Mouse (Mus musculus) adrenal gland, adult (tissue): Measurements from ENCODE around the gene Btbd7.

ENCODE experiments used
- DNase-seq, 2 experiments: peaks; one replicate each; pipeline ENCODE4 v3.0.0; 2022 to 2023; ENCODE audit warnings: low spot score in 1 of 2; ENCODE audit not compliant: inconsistent age in 2 of 2

Gene Btbd7

DNA sequence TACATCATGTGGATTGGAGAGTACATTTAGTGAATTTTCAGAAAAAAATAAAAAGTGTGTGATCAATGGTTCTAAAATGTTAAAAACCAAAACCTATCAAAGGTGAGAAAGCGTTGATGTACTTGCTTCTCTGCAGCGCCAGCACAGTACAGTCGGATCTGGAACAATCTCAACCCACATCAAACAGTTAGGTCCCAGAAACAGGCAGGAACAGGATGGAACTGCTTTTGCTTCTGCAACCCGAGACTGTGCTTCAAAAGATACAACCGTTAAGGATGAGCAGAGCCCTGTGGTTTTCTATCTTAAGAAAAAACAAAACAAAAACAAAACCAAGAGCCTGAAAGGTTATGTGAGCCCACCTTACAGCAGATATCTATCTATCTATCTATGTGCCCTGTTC, 95.4 kb downstream of the Btbd7 start:
- no peak for DNase-seq

DNA sequence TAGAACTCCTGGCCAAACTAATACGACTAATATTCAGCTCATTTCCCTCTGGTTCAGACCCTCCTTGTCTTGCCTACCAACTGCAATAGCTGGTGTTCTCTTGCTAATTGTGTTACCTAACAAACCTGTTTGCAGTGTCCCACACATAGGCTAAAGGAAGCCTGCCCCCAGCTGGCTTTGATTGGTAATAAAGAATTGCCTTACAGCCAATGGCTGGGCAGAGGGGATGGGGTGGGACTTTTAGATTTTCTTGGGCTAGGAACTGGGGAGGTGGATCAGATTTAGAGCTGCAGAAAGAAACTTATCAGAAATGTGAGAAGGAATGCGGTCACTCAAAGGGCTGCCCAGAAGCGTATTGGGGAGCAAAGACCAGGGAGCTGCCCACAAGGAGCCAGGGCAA, 98.8 kb downstream of the Btbd7 start:
- no peak for DNase-seq

DNA sequence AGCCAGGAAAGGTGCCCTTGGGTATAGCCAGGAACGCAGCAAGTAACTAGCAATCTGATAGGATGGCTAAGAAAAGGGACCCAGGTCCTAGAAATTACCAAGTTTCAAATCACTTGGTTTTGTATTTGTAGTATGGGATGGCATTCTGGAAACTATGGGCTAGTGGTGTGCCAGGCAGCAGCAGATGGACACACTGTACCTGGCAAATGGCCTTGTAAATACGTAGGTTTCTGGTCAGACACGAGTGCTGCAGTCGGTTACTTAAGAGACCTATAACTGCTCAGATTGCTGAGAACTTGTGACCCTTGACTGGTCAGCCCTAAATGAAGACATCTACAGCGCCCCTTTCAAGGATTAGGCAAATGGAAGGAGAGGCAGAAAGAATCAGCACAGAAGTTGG, 100.1 kb downstream of the Btbd7 start:
- DNase-seq, result no peak

DNA sequence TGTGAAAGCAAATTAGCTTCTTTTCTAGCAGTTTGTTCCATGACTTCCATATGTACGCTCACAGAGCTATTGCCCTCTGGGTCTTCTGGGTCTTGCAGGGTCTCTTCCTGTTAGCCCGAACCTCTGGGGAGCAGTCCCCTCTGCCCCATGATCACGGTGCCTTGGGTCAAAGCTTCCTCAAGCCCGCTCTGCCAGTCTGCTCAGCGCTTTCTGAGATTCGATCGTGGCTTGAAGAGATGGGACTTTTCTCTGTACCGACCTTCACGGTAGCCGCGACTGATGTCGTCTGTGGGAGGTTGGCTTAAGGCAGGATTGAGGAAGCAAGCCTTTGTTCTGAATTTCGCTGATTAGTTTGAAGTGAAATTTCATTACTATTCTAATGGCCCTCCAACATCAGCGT, 102.2 kb downstream of the Btbd7 start:
- DNase-seq, result no peak

DNA sequence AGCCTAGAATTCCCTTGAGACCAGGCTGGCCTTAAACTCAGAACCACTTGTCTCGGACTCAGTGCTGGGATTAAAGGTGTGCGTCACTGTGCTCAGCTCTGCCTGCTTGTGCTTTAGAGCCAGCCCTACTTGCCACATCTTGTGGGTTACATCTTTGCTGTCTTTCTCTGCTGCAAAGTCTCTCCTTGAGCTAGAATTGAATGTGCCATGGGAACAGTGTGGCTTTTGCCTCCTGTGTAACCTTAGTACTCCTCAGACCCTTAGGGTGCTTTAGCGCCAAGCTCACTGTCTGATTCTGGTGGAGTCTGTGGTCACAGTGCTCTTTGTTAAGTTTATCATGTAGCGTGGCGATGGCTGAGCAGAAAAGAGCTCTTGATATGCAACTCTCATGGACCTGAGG, 105.6 kb downstream of the Btbd7 start:
- no peak for DNase-seq

DNA sequence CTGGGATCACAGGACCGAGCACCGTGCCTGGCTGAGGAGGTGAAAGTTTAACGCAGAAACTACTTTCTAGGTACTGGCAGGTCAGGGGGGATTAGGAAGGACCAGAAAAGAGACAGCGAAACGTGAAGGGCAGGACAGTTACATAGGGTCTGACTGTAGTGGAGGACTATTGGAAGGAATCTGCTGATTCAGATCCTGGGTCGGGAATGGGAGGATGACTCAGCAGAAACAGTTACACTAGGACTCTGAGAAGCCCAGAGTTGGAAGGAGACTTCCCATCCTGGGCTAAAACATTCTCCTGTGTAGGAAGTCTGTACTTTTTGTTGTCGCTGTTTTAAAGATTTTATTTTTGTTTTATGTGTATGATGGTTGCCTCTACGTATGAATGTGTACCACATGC, 106.7 kb downstream of the Btbd7 start:
- no peak for DNase-seq

DNA sequence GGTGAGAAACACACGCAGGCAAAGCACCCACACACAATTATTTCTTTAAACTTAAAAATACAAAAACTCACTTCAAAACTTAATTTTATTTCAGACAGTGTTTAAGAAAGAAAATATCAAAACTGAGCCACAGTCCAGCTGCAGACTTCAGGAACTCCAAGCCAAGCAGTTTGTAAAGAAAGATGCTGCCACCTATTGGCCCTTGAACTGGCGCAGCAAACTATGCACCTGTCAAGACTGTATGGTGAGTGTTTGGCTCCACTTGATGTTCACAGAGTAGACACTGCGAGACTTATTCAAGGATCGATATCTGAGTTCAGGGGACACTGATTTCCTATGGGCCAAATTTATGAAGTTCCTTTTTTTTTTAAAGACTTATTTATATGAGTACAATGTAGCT, 109.3 kb downstream of the Btbd7 start:
- DNase-seq, result peak in 1 of 2 experiments; percentile 46

DNA sequence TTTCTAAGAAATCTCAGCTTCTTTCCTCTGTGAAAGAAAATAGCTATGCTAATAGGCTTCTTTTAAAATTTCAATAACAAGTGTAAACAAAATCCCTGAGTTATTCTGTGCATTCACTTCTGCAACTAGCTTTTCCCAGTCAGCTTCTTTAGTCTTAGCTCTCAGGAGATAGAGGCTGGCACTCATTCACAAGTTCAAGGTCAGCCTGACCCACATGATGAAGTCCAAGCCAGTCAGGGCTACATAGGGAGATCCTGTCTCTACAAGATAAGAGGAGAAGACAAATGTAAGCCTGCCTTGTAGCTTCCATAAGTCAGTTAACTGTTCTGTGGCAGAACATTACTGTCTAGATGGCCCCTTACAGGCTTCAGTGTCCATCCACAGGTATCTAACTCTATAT, 114.6 kb downstream of the Btbd7 start:
- peak; percentile 69 to 85 for DNase-seq

DNA sequence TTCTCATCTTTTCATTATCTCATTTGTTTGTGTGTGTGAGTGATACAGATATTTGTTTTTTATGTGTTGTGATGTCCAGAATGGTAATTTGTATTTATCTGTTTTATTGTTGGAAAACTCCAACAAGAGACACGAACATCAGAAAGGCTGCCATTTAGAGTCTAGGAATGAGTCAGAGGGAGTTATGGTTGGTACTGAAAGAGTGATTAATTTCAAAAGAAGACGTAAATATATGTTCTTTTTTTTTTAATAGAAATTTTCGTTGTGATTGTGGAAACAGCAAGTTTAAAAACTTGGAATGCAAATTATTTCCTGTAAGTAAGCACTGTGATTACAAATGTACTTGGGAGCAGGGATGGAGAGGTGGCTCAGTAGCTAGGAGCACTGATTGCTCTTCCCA, 116.6 kb downstream of the Btbd7 start:
- no peak for DNase-seq

DNA sequence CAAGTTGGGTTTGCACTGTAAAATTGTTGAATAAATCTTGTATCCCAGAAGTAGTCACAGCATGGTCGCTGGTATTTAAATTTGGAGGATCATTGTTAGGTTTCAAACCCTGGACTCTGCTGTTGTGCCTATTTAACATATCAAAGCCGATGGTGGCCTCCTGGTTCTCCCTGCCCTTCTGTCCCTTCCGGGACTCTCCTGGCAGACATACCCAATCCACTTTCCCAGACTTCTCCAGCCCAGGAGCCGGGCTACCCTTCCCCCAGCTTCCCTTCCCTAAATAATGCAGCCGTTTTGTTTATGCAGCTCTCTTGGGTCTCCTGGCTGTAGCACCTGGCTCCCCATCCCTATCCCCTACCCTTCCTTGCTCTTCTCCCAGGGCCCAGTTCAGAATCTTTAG, 119.3 kb downstream of the Btbd7 start:
- peak; percentile 32 to 68 for DNase-seq

DNA sequence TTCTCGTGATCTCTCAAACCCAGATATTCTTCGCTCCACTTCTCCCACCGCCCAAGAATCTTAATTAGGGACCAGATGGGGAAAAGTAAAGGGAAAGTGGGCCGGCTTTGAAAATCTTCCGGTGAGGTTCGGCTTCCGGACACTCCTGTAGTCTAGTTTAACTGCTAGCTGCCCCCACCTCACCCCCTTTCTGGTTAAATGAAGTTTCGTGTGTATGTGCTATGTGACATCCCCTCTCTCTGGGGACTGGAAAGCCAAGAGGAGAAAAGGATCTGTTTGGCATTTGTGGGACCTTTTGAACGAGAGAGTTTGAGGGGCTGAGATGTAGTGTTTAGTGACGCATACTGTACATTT, 119.9 kb downstream of the Btbd7 start, which contains the start of gene Gm20604:
Gene Gm20604 (minus strand): TSS at position 270 of the 354 bp plus-strand sequence.
- DNase-seq, result no peak

DNA sequence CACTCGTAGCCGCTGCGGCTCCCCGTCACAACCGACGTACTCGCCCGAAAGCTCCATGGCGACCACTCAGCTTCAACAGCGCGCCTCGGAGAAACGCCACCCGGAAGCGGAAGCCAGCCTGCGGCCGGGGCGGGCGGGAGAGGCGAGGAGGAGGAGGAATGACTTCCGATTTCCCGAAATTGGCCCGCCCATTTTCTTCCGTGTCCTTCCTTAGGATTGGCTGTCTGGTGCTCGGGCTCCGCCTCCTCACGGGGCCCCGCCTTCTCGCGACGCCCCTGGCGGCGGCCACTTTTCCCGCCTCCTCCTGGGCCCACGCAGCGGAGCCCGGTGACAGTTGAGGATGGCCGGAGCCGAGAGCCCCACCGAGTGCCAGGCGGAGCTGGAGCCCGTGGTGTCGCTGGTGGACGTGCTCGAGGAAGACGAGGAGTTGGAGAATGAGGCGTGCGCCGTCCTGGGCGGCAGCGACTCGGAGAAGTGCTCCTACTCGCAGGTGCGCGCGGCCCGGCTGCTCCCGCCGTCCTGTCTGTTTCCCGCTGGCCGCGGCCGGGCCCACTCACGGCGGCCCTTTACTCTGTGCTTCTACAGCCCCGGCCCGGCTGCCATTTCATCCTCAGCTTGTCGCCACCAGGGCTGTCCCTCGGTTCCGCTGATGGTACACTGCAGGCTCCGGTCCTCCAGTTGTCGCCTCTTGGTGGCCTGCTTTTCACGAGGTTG, 120.4 kb downstream of the Btbd7 start, which contains the start of the genes Gm28051, Gon7 and Ubr7:
Gene Gm28051 (minus strand): TSS at position 77 of the 714 bp plus-strand sequence.
Gene Gon7 (minus strand): TSS at position 115 of the 714 bp plus-strand sequence.
Gene Ubr7 (plus strand): TSS at position 279 of the 714 bp plus-strand sequence.
- peak; percentile 97 to 99 for DNase-seq

DNA sequence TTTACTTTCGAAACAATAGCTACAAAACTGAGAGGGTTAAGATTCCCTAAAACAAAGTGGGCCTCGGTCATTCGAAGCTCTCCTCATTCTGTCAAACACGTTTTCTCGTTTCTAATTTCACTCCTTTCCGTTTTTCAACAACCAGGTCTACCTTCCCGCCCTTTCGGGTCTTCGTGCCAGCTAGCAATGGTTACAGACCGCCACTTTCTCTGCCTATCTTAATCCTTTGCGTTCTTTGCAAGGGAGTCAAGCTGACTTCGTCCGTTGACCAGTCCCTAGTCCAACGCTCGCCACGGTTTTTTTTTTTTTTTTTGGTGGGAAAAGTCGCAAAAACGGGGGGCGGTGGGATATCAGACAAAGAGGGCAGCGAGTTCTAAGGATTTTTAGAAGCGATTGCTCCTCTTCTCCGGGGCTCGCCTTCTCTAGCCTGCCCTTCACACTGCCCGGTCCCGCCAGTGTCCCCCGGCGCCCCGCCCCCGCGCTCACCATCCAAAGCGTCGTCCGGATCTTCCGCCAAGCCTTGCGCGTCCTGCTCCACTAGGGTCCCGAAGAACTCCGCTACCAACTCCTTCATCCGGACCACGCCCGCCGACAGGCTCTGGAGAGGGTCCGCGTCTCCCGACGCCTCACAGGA, 121.1 kb downstream of the Btbd7 start:
- no peak for DNase-seq

DNA sequence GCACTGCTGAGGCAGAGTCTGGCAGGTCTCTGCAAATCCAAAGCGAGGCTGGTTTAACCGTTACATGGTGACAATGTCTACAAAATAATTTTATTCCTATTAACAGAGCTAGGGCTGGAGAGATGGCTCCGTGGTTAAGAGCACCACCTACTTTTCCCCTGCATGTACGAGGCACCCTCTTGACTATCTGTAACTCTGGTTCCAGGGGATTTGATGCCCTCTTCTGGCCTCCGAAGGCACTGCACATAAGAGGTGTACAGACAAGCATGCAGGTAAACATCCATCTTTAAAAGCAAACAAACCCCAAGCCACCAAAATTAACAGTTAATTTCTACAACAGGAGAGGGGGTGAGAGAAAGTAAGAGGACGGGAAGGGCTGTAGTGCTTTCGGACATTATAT, 122.0 kb downstream of the Btbd7 start:
- peak; percentile 34 to 60 for DNase-seq

DNA sequence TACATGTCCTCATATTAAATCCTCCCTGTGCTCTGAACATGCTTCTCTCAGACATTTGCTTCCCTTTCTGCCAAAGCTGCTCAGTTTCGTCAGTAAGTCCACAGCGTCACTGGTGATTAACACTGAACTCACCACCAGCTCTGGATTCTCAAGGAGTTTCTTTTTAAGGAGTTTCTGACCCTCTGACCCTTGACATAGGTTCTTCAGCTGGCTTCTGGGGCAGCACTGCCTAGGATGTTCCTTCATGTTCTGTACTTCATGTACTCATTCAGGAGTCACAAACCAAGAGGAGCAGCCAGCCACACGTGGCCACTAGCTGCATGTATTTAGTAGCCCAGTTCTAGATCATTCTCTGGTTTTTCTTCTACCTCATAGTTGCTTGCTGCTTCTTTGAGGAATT, 130.0 kb downstream of the Btbd7 start:
- DNase-seq, result no peak

DNA sequence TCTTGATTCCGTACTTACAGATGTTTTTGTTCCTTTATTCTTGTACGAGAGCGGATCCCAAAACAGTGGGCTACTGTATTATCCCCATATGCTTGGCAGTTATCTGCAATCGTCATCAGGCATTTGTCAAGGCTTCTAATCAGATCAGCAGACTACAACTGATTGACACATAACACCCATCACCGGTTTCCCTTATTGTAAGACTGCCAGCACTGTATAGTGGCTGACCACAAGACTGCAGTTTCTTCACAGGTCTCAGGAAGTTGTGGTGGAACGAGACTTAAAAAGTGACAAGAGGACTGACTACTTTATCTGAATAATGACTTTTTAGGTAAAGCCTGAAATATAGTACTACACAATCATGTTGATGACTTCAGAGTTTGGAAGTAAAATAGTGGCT, 133.4 kb downstream of the Btbd7 start:
- DNase-seq, result no peak

DNA sequence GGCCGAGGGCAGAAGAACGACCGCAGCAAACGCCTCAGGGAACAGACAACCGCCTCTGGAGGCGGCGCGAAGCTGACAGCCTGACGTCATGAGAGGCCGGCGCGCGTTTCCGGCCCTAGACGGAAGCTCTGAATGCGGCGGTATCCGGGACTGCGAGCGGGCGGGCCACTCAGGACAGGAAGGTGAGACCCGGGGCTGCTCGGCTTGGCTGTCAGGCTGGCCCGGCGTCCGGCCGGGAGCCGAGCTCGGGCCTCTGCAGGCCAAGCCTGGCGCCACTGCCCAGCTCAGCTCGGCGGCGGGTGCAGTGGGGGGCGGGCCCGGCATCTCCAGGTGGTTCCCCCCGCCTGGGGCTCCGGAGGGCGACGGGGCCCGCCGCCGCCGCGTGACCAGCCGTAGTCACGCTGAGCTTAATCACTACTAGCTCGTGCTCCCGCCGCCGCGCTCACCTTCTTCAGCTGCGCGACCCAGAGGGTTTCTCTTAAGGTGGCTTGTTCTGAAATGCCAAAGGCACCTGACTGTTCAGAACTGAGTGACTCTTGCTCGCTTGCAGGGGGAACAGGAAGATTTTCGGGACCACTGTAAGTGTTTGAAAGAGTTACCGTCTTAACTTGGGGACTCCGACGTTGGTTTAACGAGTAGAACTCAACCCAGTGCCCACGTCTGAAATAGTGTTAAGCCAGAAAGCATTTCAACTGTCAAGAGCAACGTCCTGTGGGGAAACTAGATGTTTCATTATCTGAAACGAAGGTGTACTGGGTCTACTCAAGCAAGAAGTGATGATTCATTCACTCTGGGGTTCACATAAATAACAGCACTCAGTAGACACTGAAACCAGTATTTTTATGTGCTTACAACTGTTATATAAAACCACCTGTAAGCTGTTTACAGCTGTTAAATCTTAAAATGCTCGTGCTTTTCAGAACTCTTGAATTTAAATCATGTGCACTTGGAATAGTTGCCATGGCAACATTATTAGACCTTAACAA, 134.4 kb downstream of the Btbd7 start, which contains the start of the genes Moap1 and Tmem251:
Gene Moap1 (minus strand): TSS at position 73 of the 986 bp plus-strand sequence.
Gene Tmem251 (plus strand): TSS at position 174 of the 986 bp plus-strand sequence.
- peak; percentile 94 to 97 for DNase-seq

DNA sequence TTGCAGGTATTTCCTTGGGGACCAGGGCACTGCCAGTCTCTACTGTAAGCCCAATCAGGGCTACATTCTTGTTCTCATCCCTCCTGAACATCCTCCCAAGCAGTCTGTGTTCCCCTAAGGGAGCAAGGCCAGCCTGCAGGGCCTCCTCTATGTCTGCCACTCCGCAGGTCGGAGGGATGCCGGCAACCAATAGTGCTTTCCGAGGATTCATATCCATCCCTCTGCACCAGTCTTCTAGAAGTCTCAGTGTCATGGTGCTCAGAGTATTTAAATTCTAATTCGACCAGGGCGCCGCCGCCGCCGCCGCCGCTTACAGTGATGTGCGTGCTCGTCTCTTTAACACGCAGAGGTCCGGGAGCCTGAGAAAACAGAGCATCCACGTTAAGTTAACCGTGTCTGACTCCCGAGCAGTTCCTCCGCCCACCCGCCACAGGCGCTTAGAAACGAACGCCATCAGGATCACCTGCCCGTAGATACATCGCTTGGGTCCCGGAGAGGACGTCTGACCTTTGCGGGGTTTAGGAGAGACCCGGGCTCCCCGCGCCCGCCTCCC, 135.2 kb downstream of the Btbd7 start:
- DNase-seq, result no peak

DNA sequence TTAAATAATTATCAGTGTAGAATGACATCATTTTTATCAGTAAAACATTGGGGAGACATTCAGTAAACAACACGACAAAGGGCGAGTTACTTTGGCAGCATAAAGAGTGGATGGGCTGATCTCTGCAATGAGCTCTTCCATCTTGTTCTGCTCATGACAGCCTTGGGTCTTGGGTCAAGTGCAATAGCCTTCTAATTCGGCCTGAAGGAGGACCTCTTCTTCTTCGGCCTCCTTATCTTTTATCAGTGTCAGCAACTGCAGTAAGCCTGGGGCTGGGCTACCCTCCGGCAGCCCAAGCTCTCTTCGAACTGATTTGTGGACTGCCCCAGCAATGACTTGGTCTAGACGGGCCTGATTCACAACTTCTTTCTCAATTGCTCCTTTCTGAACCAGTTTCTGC, 136.2 kb downstream of the Btbd7 start:
- DNase-seq, result no peak

DNA sequence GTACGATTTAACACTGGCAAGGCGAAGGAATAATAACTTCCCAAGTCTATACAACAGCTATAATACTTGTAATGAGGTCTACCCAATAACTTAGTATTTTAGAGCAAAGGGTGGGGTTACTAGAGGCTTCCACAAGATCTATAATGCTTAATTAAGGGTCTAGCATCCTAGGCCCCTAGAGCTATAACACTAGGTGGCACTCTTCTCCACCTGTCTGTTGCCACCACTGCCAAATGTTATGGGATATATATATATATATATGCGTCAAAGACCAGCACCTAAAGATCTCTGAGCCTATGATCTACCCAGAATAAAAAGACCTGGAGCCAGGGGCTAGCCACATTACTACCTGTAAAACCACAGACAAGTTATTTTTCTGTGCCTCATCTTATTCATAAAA, 138.0 kb downstream of the Btbd7 start:
- DNase-seq, result peak in 1 of 2 experiments; percentile 51

DNA sequence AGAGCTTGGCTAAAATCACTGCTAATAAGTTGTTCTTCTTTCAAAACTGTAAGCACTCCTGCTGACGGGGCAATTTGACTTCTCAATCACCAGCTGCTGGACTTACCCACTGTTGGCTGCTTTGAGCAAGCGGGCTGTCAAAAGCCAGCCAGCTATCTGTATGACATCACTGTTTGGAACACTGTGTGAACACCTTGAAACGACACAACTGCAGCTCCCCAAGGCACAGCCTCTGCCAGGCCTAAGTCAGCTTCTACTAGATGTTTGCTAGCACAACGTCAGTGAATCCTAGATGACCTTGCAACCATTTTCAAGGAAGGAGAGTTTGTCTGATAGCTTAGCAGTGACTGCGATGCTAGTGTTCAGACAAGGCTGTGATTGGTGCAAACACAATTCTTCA, 139.2 kb downstream of the Btbd7 start:
- DNase-seq, result peak in 1 of 2 experiments; percentile 54
